Mouse (Mus musculus): ENCODE data around the gene Cyp2w1.

Gene Cyp2w1

DNA sequence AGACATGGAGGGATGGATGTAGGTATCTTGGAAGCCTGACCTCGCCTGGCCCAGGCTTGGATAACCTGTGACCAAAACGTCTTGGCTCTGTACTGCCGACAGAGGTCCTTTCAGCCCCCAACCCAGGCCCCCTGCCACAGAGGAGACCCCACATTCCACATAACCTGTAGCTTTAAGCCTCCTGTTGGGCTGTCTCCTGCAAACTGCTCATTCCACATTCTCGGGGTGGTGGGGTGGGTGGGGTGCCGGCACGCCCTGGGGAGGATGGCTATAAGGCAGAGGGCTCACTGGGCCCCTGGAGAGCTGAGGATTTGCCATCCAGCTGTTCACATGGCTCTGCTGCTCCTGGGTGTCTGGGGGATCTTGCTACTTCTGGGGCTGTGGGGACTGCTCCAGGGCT is at the start of gene Cyp2w1:
Gene Cyp2w1 (plus strand): TSS at position 301 of the 400 bp plus-strand sequence.
- no peak for DNase-seq

DNA sequence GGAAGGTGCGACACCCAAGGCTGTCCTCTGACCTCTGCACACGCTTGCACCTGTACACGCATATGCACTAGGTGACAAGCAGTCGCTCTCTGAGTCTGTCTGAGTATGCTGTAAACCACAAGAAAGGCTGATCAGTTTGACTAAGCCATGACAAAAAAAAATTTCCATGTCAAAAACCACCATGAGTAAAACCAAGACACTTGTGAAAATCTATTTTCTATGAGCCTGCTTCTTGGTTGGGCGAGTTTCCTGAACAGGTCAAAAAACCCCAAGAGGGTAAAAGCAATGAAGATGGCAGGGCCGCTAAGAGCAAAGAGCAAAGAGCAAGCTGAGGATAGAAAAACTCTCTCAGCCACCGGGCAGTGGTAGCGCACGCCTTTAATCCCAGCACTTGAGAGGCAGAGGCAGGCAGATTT is 48.8 kb upstream of the Cyp2w1 start:
- no peak for DNase-seq

DNA sequence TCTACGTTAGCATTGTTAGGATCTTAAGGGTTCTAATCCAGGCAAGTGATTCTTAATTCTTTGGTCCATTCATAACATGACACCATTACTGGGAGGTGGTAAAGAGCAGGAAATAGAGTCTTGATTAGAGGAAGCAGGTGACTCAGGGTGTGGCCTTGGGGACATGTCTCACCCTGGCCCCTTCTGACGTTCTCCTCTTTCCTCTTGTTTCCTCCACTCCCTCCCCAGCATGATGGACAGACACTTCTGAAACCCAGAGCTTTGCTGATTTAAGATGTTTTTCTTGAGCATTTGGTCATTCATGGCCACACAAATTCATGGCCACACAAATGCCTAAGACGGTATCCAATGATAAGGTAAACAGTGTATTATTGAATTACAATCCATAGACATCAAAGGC is 42.5 kb upstream of the Cyp2w1 start:
- DNase-seq = no peak

DNA sequence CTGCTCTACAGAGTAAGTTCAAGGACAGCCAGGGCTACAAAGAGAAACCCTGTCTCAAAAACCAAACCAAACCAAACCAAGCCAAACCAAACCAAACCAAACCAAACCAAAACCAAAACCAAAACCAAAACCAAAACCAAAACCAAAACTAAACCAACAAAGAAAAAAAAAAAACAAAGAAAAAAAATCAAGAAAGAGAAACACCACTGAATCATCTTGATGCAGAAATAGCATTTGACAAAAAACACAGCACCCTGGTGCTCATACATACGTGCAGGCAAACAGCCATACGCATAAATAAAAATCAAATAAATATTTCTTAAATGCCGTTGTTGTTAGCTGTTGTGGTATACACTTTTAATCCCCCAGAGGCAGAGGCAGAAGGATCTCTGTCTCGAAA is 41.9 kb upstream of the Cyp2w1 start:
- no peak for DNase-seq

DNA sequence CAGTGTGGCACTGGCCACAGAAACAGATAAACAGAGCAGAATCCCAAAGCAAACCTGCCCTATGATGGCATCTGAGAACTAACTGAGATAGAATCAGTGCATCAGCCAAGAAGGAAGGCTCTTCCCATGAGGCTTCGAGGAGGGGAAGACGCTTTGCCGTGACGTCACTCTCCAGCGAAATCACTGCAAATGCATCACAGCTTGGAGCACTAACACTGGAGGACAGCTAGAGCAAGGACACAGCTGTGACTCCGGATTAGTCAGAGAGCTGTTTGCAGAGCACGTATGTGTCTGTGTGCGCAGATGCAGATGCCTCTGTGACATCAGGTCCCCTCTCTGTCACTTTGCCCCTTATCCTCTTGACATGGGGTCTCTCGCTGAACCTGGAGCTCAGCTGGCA is 40.6 kb upstream of the Cyp2w1 start:
- DNase-seq = no peak

DNA sequence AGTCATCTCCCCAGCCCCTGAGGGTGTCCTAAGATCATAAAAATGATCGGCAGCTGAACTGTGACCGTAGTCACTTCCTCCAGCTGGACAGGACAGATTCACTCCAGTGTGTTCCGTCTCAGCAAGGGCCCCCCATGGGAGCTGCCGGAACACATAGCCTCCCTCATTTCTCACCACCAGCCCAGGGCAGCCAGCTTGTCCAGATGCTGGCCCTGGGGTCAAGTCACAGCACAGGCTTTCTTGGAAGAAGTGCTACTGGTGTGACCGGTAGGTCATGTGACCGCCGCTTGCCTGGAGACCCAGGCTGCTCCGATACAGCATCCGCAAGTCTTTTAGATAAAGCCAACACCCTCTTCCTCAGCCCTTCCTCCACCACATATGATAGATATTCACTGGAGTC is 38.9 kb upstream of the Cyp2w1 start:
- DNase-seq = no peak

DNA sequence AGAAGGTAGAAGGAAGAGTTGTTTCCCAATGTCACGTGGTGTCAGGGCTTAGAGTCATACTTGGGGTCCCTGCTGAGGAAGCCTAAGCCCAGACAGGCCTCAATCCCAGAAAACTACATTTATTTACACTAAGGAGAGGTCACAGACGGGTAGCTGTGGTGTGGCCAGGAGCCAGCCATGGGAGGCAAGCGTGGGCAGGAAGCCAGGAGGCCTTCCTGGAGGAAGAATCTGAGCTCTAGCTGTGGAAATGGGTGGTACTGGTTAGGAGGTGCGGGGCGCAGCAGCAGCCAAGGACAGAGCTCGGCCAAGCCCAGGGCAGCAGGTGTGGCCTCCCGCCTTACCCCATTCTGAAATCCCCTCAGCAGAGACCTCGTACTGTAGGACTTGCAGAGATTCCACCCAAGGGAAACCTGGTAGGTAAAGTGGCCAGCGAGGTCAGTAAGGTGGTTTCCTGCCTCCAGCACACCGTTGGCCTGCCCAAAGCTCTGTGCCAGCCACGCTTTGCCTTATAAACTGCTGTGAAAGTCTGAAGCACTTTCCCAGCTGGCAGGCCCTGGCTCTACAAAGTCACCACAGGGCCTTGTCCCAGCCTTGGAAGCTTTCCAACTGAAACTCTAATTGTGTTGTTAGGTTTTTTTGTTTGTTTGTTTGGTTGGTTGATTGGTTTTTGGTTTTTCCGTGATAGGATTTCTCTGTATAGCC is 37.3 kb upstream of the Cyp2w1 start:
- DNase-seq = no peak

DNA sequence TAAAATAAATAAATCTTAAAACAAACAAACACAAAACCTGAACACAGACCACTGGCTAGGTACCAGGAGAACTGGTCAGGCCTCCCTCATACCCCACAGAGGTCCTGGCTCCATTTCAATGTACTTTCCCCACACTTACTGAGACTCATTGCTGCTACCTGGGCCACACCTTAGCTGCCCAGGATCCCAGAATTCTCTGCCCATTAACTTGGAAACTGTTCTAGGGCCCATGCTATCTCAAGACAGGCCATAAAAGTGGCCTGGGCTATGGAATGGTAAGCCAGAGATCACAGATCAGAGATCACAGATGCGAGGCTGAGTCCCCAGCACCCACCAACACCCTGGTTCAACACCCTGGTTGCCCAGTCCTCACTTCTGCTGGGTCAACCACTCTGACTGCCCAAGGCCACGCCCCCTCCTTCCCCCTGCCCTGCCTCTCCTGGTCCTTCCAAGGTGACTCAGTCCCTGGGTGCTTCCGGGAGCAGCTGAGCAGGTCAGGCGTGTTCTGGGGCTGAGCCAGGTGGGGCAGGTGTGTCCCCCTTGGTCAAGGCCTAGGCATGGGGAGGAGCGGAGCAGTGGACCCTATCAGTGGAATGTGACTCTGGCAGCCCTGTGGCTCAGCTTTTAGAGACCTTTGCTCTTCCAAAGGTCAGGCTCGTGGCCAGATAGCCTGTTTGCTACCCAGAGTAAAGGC is 35.3 kb upstream of the Cyp2w1 start:
- no peak for DNase-seq

DNA sequence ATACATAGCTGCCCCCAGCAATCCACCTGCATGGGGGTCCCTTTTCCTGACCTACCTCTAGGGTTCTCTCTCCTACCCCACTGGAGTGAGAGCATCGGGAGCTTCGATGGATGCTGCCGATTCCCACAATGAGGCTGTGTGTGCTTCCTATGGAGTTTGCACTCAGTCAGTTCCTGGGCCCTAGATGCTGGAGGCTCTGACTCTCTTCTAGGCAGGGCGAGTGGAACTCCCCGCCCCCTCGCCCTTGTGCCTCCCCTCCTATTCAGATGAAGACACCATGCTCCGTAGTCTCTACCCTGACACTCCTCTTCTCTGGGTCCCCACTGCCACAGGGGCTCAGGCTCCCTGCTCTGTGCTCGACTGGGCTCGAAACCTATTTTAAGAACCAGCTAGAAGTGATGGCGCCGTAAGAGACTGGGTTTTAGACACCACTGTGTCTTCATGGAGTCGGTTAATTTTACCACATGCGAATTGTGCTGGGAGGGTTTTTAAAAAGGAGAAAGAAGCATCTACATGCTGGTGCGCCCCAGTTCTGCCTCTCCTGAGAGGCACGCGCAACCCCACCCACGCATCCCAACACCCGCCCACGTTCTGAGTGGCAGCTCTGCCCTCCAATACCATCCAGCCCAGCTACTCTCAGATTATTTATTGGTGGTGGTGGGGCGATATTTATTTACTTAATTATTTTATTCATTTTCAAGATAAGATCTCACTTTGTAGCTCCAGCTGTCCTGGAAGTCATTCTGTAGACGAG is 34.5 kb upstream of the Cyp2w1 start:
- no peak for DNase-seq

DNA sequence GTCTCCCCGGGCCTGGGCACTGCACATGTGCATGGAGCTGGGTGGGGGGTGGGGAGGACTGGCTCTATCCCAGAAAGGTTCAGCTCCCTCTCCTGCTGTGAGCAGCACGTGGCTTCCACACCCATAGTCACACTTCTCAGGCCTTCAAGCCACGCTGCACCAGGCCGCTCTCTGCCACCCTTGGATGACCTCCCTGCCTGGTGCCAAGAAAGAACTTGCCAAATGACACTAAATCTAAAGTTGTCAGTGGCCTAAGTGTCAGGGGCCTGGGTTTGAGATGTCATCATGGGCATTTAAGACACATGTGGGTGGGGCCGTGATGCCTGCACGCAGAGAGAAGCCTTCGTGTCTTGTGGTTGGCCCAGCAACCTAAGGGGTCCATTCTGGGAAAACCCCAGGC is 32.0 kb upstream of the Cyp2w1 start:
- no peak for DNase-seq

DNA sequence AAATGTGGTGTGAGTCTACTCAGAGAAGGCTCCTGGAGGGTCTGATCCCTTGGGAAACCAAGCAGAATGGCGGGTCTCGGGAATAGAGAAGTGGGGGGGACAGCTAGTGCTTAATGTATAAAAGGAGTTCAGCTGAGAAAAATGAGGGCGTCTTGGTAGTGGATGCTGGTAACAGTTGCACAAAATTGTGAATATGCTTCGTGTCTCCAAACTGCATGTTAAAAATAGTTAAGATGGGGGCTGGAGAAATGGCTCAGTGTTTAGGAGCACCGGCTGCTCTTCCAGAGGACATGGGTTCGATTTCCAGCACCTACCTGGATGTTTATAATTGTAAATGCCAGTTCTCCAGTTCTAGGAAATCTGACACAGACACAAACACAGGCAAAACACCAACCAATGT is 31.1 kb upstream of the Cyp2w1 start:
- DNase-seq = no peak

DNA sequence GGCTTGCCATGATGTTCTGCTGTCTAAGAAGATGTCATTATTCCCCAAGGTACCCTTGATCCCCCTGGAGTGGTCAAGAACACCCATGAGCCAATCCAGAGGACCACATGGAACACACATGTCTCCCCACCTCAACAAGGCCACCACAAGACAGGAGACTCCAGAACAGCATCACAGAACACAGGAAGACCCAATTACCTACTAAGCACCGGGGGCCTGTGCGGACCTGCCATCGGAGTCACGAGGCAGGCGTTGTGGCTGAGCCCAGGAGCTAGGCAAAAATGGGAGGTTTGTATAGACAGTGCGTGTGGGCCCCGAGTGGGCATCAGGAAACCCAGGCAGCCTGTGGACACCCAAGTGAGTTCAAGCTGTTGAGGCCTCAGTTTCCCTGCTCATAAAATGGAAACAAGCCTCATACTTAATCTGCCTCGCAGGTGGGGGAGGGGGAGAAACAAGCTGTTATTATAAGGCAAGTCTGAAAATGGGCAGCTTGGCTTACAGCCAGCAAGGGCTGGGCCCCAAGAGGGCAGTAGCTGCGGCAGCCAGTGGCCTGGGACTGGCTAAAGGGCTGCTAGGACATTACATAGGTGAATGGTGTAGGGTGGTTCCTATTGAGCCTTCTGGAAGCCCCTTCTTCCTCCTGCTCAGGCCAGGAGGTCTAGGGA is 29.0 kb upstream of the Cyp2w1 start:
- no peak for DNase-seq

DNA sequence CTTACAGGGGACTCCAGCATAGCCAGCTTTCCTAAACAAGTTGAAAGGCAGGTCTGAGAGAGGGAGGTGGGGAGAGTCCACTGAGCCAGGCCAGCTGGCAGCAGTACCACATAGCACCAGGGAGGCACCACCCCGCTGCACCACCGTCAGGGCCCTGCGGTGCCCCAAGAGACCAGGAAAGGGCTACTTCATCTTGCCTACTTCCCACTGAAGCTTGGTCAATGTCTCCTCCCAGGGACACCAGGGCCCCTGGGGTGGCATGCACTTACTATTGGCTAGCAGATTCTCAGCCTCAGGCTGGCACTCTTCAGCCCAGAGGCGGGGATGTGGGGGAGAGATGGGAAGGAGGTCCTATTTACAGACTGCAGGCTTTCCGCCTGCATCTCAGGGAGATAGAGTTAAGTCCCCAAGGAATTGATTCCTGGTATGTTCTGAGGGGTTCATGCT is 28.3 kb upstream of the Cyp2w1 start:
- DNase-seq = no peak

DNA sequence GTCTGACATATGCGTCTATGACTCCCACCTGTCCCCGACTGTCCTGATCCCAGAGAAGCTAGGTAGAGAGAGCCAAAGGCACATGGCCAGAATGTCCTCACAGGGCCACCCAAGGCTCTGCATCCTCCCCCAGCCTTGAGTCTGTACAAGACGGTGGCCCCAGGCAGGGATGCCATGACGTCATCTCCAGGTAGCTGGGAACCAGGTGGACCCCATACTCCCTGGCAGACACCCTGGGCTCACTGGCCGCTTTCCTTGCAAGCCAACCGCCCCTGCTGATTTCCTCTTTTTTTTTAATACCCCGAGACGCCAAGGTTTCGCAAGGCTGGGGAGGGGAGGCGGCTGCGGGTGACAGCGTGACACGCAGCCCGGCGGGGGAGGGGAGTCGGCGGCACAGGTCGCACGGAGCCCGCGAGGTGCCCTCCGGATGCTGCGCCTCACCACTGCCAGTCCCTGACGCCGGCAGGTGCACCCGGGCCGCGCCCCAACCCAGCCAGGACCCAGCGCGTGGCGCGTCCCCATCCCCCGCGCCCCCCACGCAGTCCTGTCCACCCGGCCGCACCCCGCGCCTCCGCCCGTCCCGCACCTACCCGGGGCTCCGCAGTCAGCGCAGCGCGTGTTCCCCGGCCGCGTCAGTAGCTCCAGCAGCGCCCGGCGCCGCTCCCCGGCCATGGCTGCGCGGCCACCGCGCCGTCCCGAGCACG is 27.6 kb upstream of the Cyp2w1 start:
- DNase-seq = peak; percentile 36 to 57

DNA sequence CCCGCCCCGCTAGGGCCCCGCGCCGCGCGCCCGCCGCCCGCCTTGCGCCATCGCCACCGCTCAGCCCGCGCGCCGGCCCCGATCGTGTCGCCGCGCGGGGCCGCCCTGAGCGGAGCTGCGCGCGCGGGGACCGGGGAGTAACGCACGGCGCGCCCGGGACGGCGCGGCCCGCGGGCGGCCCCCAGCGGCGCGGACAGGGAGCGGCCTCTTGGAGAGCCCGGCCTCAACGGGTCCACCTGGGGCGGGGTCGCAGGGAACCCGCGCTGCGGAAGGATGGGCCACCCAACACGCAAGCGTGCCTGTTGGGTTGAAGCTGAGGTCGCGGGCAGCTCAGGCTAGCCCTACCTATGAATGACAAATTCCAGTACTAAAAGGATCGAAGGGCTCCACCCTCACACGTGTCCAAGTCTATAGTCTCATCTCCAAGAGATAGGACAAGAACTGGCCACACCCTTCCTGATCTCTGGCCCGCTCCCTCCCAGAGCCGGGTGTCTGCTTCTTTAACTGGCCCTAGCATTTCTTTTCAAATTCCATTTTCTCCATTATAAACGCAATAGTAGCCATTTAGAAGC is 26.9 kb upstream of the Cyp2w1 start, which contains the start of gene Adap1:
Gene Adap1 (minus strand): TSS at position 228 of the 572 bp plus-strand sequence.
- peak; percentile 53 to 64 for DNase-seq

DNA sequence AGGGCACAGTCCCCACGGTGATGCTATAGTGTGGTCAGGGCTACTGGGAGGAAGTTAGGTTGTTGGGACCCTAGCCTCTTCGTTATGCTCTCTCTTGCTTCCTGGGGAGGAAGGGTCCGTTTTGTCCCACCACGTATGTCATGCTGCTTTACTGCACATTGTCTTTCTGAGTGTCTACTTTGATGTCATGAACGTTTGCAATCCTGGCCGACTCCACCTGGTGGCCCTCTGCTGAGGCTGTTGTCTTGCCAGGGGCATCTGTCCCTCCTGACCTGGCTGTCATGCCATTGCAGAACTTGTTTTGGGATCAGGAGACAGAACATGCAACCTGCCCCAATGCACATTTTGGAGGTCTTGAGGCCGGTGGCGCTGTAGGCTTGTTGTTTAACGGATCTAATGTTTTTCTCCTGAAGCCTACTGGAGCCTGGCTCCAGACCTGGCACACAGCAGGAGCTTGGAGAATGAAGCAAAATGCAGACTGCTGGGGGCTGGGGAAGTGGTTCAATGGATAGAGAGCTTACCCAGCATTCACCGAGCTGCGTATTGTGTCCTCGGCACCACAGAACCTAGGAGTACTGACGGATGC is 26.2 kb upstream of the Cyp2w1 start:
- DNase-seq = no peak

DNA sequence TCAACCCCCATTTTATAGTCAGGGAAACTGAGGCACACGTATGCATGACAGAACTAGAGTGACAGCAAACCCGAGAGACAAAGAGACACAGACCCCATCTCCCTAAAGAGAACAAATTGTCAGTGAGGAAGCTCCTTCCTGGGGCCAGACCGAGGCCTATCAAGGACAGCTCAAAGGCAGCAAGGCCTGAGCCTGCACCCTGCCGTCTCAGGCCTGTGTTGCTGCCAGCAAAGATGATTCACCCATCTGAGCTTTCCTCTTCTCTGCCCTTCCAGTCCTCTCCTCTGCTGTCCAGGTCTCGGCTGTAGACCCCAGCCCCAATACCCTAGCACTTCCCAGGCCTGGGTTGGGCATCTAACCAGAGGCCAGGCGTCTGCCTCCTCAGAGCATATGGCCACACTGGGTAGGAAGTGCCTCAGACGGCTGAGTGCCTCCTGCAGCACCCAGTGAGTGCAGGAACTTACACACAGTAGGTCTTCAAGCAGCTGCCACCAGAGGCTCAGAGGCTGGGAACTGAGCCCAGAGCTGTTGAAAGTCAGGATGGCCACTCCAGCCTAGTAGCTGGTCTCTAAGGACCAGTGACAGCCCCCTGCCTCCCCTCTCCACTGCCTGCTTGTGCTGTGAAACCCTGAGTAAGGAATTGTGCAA is 25.3 kb upstream of the Cyp2w1 start:
- DNase-seq = no peak

DNA sequence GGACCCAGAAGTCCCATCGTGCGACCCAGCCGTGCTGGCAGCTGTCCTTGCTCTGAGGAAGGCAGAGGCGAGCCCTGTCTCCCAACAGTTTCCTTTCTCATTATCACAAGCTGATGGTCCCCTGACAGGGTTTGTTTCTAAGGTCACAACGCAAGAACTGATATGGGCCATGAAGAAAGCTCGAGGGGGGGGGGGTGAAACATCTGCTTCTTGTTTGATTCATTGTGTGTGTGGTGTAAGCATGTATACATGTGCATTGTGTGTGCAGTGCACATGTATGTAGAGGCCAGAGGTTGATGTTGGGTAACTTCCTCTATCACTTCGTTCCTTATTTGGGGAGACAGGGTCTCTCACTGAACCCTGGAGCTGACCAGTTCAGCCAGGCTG is 24.8 kb upstream of the Cyp2w1 start:
- no peak for DNase-seq

DNA sequence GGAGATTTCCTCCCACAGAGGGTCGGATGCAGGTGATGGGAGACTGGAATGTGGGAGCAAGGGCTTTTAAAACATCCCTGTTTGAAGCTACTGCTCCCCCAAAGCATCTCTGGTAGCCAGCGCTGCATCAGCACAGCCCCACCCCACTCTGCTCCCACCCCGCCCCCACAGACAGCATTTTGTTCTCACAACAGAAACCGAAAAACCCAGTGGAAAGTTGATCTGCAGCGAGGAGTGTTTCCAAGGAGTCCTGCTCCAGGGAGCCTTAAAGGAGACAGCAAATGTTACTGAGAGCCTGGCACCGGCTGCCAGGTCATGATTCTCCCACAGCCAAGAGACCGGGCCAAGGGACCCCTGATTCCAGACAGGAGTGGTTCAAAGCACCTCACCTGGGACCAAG is 21.7 kb upstream of the Cyp2w1 start:
- DNase-seq = no peak

DNA sequence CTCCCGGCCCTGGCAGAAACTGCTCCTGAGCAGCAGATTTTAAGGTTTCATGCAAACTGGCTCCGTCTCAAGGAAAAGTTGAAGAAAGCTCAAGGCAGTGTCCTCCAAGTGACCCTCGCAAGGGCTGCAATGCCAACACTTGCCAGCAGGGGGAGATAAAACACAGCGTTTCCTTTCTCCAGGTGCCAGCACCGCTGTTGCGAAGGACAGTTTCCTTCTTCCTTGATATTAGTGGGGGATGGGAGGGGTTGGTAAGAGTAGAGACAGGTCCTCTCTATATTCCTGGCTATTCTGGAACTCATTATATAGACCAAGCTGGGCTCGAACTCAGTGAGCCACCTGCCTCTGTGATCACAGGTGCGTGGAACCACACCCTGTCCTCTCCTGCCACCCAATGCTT is 20.7 kb upstream of the Cyp2w1 start:
- peak; percentile 61 to 67 for DNase-seq

DNA sequence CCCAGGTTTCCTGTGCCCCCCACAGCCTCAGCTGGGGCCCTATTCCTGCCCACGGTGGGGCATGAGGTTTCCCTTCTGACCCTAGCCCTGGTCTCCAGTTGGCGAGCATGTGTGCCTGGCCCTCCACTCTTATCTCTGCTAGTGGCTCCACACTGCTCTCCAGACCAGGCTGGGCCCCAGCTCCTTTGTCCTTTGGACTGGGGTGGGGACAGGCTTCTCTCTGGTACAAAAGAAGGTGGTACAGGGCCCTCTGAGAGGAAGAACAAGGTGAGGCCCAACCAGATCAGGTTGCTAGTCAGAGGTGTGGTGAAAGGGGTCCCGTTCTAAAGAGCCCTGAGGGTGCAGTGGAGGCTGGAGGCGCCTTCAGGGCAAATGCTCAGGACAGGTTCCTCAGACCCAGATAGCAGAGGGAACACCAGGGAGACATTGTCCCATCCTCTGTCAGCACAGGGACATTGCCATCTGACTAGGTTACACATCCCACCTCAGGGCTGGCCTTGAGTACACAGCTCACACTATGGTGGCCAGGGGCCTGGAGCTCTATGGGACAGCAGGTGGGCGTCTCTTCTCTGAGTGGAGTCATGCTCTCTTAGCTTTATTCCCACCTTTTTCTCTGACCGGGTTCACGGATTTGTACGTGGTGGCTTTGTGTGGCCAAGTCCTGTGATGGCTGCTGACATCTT is 19.7 kb upstream of the Cyp2w1 start:
- no peak for DNase-seq

Measured in thymus, postnatal 36 days (tissue).